Mouse (Mus musculus) forebrain, embryonic 16.5 days (tissue): ENCODE data around the gene Chid1. TPM values are rescaled to one million over a fixed set of nuclear protein-coding genes. Genes with fewer than 3 reads are reported as not detected.

ENCODE experiments used
- ATAC-seq: fragments of 200-750 bp; cut with Nextera tagmentation; 2 replicates; pipeline ENCODE4 v1.8.0; 2017; ENCODE audit warnings: mild to moderate bottlenecking, moderate library complexity
- H3K27ac ChIP-seq: fragments of 300-500 bp; sonication (generic); 2 replicates; pipeline ENCODE4 v1.5.1; 2014; ENCODE audit warnings: low read length, control low read depth
- H3K27me3 ChIP-seq: fragments of 300-500 bp; sonication (generic); replicated peaks from 2 replicates; pipeline ENCODE4 v1.6.1; 2014; ENCODE audit warnings: low read length; ENCODE audit not compliant: control insufficient read depth, insufficient read depth
- H3K36me3 ChIP-seq: fragments of 300-500 bp; sonication (generic); 2 replicates; pipeline ENCODE4 v1.6.1; 2014; ENCODE audit not compliant: control insufficient read depth, insufficient read depth
- H3K4me1 ChIP-seq: fragments of 300-500 bp; sonication (generic); replicated peaks from 2 replicates; pipeline ENCODE4 v1.6.1; 2014; ENCODE audit warnings: low read length; ENCODE audit not compliant: control insufficient read depth, insufficient read depth
- H3K4me2 ChIP-seq: fragments of 300-500 bp; sonication (generic); 2 replicates; pipeline ENCODE4 v1.6.1; 2014; ENCODE audit warnings: mild to moderate bottlenecking, low read length, control low read depth
- H3K4me3 ChIP-seq: fragments of 300-500 bp; sonication (generic); replicated peaks from 2 replicates; pipeline ENCODE4 v1.5.1; 2014; ENCODE audit warnings: mild to moderate bottlenecking, low read length, control low read depth
- H3K9ac ChIP-seq: fragments of 300-500 bp; sonication (generic); replicated peaks from 2 replicates; pipeline ENCODE4 v1.6.1; 2014; ENCODE audit warnings: low read depth, low read length, control low read depth
- H3K9me3 ChIP-seq: fragments of 300-500 bp; sonication (generic); 2 replicates; pipeline ENCODE4 v1.6.1; 2016; ENCODE audit warnings: low read length; ENCODE audit not compliant: control insufficient read depth
- WGBS: fragments of 180-500 bp; shearing (Covaris S2); extraction: QIAGEN DNeasy Blood & Tissue Kit; methylation state at CpG from one replicate; pipeline ENCODE4 v1.1.7; 2014; 5-methylcytosine and 5-hydroxymethylcytosine counted together
- polyA plus RNA-seq: library from polyadenylated mRNA; unstranded; fragments of >200 nt; fragmentation: Nextera tagmentation; extraction: Ambion mirVana; gene quantifications from 2 replicates; pipeline ENCODE4 v1.2.1, GENCODE M21; 2015

Chid1 gene
- polyA plus RNA-seq, 1 experiment from 2014 or later = 35.6 TPM

- Histone ChIP-seq H3K27ac (peak overlapping the region; percentile 54; the same call in 1 of the 2 replicates), H3K4me1 (peaks cover 31% of the 10 kb centered on the region), H3K36me3 (peaks cover 3% of the 10 kb centered on the region), H3K4me3 (no peak overlapping the region; the same call in 1 of the 2 replicates), H3K9ac (no peak overlapping the region), H3K27me3 (peaks cover 10% of the 10 kb centered on the region), H3K9me3 (no peaks in the 10 kb centered on the region), H3K4me2 (peak overlapping the region; percentile 80)
- no peak for ATAC-seq
- 10% methylated on average over 13 of the region's 17 CpGs for WGBS
Measured at GRCm38 (mm10) chr7:141476226-141476980, 63.3 kb downstream of the Chid1 start.

GRCm38 (mm10) chr7:141475805-141476158, 63.9 kb downstream of the Chid1 start:
- Histone ChIP-seq H3K36me3 (peaks cover 8% of the 10 kb centered on the region), H3K27ac (no peak overlapping the region), H3K9ac (peak overlapping the region; percentile 92), H3K4me1 (peaks cover 25% of the 10 kb centered on the region), H3K27me3 (peaks cover 10% of the 10 kb centered on the region), H3K9me3 (no peaks in the 10 kb centered on the region), H3K4me2 (peak overlapping the region; percentile 80), H3K4me3 (peak overlapping the region; percentile 67)
- no peak for ATAC-seq
- WGBS = 1% methylated on average over 12 of the region's 12 CpGs

DNA sequence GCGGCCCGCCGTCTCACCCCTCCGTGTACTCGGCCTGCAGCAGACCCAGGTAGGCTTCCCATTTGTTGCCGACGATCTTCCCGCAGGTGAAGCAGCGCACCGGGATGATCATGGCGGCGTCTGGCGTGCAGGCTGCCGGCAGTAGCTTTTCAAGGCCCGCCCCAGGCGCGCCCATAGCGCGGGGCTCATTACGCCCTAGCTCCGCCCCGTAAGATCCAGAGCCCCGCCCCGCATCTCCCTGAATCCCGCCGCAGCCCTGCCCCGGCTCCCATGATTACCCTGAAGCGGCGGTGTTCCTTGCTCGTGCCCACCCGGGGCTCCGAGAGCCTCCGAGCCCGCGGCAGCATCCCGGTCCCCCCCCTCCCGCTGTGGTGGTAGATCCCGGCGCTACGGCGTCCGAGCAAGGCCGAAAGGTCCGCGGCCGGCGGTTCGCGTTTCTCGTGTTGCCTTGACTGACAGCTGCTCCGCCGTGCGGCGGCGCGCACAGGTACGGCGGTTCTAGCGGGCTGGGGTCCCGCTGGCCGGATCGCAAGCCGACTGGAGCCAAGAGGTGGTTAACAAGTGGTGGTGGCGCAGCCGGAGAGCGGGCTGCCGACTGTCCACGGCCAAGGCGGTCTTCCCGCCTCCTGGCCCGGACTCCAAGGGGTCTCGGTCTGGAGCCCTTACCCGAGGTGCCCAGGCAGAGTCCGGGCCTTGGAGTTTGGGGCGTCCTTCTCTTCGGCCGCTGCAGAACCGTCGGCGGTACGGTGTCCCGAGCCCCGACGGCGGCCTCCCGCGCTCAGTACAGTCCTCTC, 64.4 kb downstream of the Chid1 start, which contains the start of the genes Polr2l and Tspan4:
Gene Polr2l (minus strand): TSS at position 122 of the 794 bp plus-strand sequence.
Gene Tspan4 (plus strand): TSS at position 230 of the 794 bp plus-strand sequence.
- H3K9me3 ChIP-seq = no peaks in the 10 kb centered on the region
- H3K9ac ChIP-seq = peak within 1 kb of the TSS; percentile 92
- WGBS = under 1% methylated on average over 87 of the region's 87 CpGs
- peak within 1 kb of the TSS; percentile 67 for H3K4me3 ChIP-seq
- peak within 1 kb of the TSS; percentile 80 for H3K4me2 ChIP-seq
- peak; percentile 92 for ATAC-seq
- H3K27me3 ChIP-seq = peaks cover 10% of the 10 kb centered on the region
- H3K4me1 ChIP-seq = peaks cover 25% of the 10 kb centered on the region
- peaks cover 10% of the 10 kb centered on the region for H3K36me3 ChIP-seq
- peak within 1 kb of the TSS; percentile 79 for H3K27ac ChIP-seq

DNA sequence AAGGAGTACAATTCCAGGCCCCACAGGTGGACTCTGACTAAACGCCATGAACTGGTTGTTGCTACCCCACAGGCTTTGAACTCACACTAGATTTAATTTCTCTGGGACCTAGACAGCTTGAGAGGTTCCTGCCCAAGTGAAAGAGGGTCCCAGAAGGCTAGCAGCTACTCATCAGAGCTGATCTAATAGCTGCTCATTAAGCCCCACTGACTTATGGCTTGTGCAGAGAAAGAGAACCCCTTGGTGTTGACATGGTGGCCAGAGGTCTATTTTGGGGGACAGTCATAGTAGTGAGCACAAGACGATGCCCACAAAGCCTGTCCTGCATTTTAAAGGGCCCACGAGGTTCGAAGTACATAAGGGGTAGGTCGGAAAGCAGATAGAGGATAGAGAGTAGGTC, 65.5 kb downstream of the Chid1 start:
- Histone ChIP-seq H3K27ac (no peak overlapping the region), H3K4me3 (peak overlapping the region; percentile 67)
- WGBS = 6% methylated on average over 5 of the region's 5 CpGs

DNA sequence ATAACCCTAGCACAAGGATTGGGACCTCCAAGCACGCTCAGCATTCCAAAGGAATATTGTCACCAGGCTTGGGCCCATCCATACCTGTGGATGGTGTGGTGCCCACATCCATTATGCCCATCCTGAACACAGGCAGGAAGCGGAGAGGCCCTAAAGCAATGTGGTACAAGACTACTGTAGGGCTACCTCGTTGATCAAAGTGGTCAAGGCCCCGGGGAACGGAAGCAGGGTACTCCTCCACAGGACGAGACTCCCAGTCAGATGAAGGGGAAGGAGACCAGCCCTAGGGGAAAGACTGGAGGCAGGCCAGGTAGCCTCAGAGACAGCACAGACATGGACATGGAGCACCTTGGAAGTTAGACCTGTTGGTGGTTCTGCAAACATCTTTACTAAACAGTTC, 66.9 kb downstream of the Chid1 start:
- Histone ChIP-seq H3K9ac (no peak overlapping the region), H3K36me3 (peaks cover 15% of the 10 kb centered on the region), H3K9me3 (no peaks in the 10 kb centered on the region), H3K4me3 (no peak overlapping the region), H3K27me3 (peaks cover 10% of the 10 kb centered on the region), H3K4me1 (peaks cover 47% of the 10 kb centered on the region), H3K27ac (no peak overlapping the region), H3K4me2 (no peak overlapping the region)
- ATAC-seq = no peak
- 89% methylated on average over 6 of the region's 6 CpGs for WGBS

More for the DNA sequence above, 65.5 kb downstream of the Chid1 start:
- Histone ChIP-seq H3K4me1 (peaks cover 34% of the 10 kb centered on the region), H3K9ac (peak overlapping the region; percentile 92), H3K4me2 (peak overlapping the region; percentile 80), H3K27me3 (peaks cover 10% of the 10 kb centered on the region), H3K9me3 (no peaks in the 10 kb centered on the region), H3K36me3 (peaks cover 15% of the 10 kb centered on the region)
- ATAC-seq = no peak

- Histone ChIP-seq H3K4me2 (no peak overlapping the region), H3K27me3 (peaks cover 6% of the 10 kb centered on the region), H3K9ac (no peak overlapping the region), H3K9me3 (no peaks in the 10 kb centered on the region), H3K4me3 (no peak overlapping the region), H3K36me3 (peaks cover 15% of the 10 kb centered on the region), H3K27ac (no peak overlapping the region), H3K4me1 (peaks cover 51% of the 10 kb centered on the region)
- no peak for ATAC-seq
- WGBS = 86% methylated on average over 6 of the region's 6 CpGs
Measured at GRCm38 (mm10) chr7:141472226-141472625, 67.4 kb downstream of the Chid1 start.

- no peak overlapping the region for H3K9ac ChIP-seq
- peaks cover 15% of the 10 kb centered on the region for H3K36me3 ChIP-seq
- no peak overlapping the region for H3K27ac ChIP-seq
- no peak for ATAC-seq
- WGBS = 94% methylated on average over 1 of the region's 1 CpGs
- H3K4me1 ChIP-seq = peaks cover 47% of the 10 kb centered on the region
- H3K27me3 ChIP-seq = peaks cover 5% of the 10 kb centered on the region
- H3K9me3 ChIP-seq = no peaks in the 10 kb centered on the region
- H3K4me3 ChIP-seq = no peak overlapping the region
- H3K4me2 ChIP-seq = no peak overlapping the region
Measured at GRCm38 (mm10) chr7:141471236-141471635, 68.4 kb downstream of the Chid1 start.

DNA sequence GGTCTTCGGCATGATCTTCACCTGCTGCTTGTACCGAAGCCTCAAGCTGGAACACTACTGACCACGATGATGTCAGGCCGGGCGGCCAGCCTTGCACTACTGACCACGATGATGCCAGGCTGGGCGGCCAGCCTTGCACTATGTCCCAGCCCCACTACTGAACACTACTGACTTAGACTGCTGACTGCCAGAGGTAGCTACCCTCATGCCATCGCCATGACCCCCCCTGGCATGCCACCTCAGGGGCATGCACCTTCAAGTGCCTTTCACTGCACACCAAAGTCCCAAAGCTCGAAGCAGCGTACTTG, 69.1 kb downstream of the Chid1 start:
- Histone ChIP-seq H3K9ac (no peak overlapping the region), H3K4me2 (no peak overlapping the region), H3K9me3 (no peaks in the 10 kb centered on the region), H3K27me3 (peaks cover 9% of the 10 kb centered on the region), H3K36me3 (peaks cover 15% of the 10 kb centered on the region), H3K4me1 (peaks cover 44% of the 10 kb centered on the region), H3K4me3 (no peak overlapping the region), H3K27ac (no peak overlapping the region)
- 94% methylated on average over 10 of the region's 10 CpGs for WGBS
- ATAC-seq = no peak

- H3K9ac ChIP-seq = no peak overlapping the region
- no peak overlapping the region for H3K27ac ChIP-seq
- peaks cover 14% of the 10 kb centered on the region for H3K27me3 ChIP-seq
- no peaks in the 10 kb centered on the region for H3K9me3 ChIP-seq
- no peak overlapping the region for H3K4me3 ChIP-seq
- 93% methylated on average over 18 of the region's 18 CpGs for WGBS
- no peak for ATAC-seq
- no peak overlapping the region; the same call in 1 of the 2 replicates for H3K4me2 ChIP-seq
- H3K4me1 ChIP-seq = peaks cover 44% of the 10 kb centered on the region
- peaks cover 15% of the 10 kb centered on the region for H3K36me3 ChIP-seq
Measured at GRCm38 (mm10) chr7:141469901-141470636, 69.6 kb downstream of the Chid1 start.
